Mouse (Mus musculus) cortical plate, adult 2 months (tissue): ENCODE results near the gene Ceacam19.

Experiments used
- CTCF ChIP-seq: fragments of 200-500 bp; IDR thresholded peaks from 2 replicates; pipeline ENCODE4 v1.5.1; 2011; ENCODE audit warnings: mild to moderate bottlenecking, control low read depth, low read length; ENCODE audit not compliant: insufficient read depth; ENCODE audit errors: extremely low read depth
- POLR2A ChIP-seq: fragments of 200-500 bp; IDR thresholded peaks from 2 replicates; pipeline ENCODE4 v1.6.1; 2011; ENCODE audit warnings: mild to moderate bottlenecking, low read length, control low read depth; ENCODE audit not compliant: insufficient read depth; ENCODE audit errors: extremely low read depth

DNA sequence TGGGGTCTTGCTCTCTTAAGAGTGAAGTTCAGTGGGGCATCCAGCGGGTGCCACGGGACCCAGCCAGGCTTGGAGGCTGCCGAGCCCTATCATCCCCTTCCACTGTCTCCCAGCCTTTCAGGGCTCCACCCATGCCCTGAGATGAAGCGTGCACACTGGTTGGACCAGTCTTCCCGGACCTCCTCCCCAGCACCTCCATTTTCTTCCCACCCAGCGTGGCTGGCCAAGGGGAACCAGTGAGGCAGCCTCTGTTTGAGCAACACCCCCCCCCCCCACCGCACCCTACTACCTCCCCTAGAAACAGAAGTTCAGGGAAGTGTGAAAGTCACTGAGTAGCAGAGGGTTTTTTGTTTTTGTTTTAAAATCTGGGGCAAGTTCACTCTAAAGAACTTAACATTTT, at the start of gene Ceacam19:
- TF ChIP-seq POLR2A (no peak), CTCF (no peak)
